Mouse (Mus musculus): Measurements from ENCODE around the gene Tmem235.
"Not testable (repeated sequence)": the region's sequence is repeated elsewhere in the genome, so short reads cannot be mapped to it uniquely, and the experiment has no call there.

The Tmem235 gene

GRCm38 (mm10) chr11:117832086-117832969, 28.2 kb upstream of the Tmem235 start:
- peak; percentile 61 for DNase-seq (ENCODE audit: low read depth, low spot score)

DNA sequence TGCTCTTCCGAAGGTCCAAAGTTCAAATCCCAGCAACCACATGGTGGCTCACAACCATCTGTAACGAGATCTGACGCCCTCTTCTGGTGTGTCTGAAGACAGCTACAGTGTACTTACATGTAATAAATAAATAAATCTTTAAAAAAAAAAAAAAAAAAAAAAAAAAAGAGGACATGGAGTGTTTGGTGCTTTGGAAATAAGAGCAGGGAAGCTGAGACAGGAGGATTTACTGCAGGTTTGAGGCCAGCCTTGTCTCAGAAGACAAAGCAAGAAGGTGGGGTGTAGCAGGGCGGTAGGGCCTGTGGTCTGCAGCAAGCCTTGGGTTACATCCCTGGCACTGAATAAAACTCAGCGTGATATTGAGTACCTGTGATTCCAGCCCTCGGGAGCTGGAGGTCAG, 27.0 kb upstream of the Tmem235 start:
- not testable (repeated sequence) for DNase-seq (ENCODE audit: low read depth, low spot score)

DNA sequence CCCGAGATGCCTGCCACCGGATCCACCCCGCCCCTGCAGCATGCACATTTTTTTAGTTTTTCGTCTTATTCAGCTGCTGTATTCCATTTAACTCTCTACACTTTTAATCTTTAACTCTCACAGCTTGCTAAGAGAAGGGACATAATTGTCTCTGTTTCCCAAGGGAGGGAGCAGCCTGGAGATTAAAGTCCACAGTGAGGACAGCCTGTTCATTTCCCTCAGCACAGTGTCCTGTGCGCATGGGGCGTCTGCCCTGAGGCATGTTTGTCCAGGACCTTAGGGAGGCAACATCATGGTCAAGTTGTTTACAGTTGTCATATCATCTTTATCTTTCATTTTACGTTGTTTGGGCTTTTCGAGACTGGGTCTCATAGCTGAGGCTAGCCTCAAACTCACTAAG, 26.5 kb upstream of the Tmem235 start:
- DNase-seq (ENCODE audit: low read depth, low spot score) = no peak

GRCm38 (mm10) chr11:117836306-117836705, 24.2 kb upstream of the Tmem235 start:
- DNase-seq (ENCODE audit: low read depth, low spot score) = no peak

- DNase-seq (ENCODE audit: low read depth, low spot score) = no peak
Observed at GRCm38 (mm10) chr11:117838572-117838971, 22.0 kb upstream of the Tmem235 start.

GRCm38 (mm10) chr11:117839021-117839420, 21.5 kb upstream of the Tmem235 start:
- DNase-seq (ENCODE audit: low read depth, low spot score) = no peak

- no peak for DNase-seq (ENCODE audit: low read depth, low spot score)
Observed at GRCm38 (mm10) chr11:117840910-117841309, 19.6 kb upstream of the Tmem235 start.

DNA sequence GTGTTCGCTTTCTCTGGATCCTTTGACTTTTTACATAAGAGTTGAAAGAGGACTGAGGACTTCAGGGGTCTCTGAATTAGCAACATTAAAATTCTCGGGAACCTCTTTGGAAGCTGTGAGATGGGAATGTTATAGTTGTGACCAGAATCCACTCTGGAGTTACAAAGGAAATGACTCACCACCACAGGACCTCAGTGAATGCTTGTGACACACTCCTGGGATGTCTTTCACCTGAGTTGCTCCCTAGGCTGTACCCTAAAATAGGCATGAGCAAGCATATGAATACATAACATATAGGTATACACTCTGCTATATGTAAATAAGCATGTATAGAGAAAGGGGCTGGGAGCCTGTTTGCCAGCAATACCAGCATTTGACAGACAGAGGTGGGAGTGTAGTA, 17.1 kb upstream of the Tmem235 start:
- DNase-seq (ENCODE audit: low read depth, low spot score) = peak; percentile 76

- no peak for DNase-seq (ENCODE audit: low read depth, low spot score)
Observed at GRCm38 (mm10) chr11:117844997-117845396, 15.6 kb upstream of the Tmem235 start.

GRCm38 (mm10) chr11:117845651-117846050, 14.9 kb upstream of the Tmem235 start:
- DNase-seq (ENCODE audit: low read depth, low spot score) = no peak

- peak; percentile 78 for DNase-seq (ENCODE audit: low read depth, low spot score)
Observed at GRCm38 (mm10) chr11:117846640-117847039, 13.9 kb upstream of the Tmem235 start.

DNA sequence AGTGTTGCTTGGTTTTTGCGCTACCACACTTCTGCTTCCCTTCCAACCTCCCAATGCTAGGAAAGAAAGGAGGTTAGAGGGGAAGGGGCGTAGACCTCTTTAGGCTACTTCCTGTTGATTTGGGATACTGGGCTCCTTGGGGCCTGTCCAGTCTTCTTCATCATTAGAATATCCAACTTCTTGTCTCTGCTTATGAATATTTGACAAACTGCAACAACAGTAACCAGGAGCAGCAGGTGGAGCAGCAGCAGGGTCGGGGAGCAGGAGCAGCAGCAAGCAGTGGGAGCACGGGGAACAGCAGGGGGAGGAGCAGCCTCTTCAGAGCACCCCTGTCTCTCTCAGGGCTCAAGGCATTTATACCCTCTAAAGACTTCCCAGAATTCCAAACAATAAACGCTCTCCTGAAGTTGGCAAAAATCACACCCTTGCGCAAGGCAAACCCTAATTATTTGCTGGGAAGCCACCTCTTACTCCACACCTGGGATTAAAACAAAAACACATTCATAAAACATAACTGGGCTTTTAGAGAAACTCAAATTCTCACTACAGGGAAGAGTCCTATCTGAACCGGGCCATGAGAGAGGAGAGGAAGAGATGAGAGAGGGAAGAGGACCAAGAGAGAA, 12.8 kb upstream of the Tmem235 start:
- no peak for DNase-seq (ENCODE audit: low read depth, low spot score)

DNA sequence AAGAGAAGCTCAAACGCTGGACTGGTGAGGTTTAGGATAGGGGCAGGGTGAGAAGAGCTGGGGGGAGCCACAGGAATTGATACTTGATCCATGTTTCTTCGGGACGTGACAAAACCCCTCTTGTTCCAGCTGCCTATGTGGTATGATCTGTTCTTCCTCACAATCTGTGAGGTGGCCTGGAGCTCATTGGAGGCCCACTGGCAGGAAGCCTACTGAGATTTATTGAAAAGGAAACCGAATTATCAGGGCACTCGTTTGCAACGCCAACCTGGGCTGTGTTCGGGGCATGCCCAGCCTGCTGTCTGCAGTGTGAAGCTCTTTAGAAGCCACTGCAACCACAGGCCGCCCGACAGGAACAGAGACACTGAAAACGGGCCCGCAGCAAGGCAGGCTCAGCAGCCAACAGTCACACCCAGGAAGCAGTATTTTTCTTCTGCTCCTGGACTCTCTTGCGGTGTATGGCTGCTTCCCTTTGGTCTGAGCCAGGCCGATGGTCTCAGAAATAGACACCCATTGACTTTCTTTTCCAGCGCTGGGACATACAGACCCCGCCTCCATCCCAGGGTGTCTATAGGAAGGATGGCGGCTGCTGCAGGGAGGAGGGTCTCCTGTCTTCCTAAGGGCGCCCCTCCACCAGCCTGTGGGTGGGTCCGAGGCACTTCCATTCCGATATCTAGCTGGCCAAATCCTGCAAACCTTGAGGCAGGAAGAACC, 12.1 kb upstream of the Tmem235 start:
- DNase-seq (ENCODE audit: low read depth, low spot score) = peak; percentile 70

- DNase-seq (ENCODE audit: low read depth, low spot score) = peak; percentile 96
Observed at GRCm38 (mm10) chr11:117848985-117849671, 11.4 kb upstream of the Tmem235 start, which contains the start of gene Birc5. Gene Birc5 (plus strand): TSS chr11:117849251.

- DNase-seq (ENCODE audit: low read depth, low spot score) = no peak
Observed at GRCm38 (mm10) chr11:117852875-117853274, 7.7 kb upstream of the Tmem235 start.

GRCm38 (mm10) chr11:117854241-117854640, 6.3 kb upstream of the Tmem235 start:
- DNase-seq (ENCODE audit: low read depth, low spot score) = no peak

DNA sequence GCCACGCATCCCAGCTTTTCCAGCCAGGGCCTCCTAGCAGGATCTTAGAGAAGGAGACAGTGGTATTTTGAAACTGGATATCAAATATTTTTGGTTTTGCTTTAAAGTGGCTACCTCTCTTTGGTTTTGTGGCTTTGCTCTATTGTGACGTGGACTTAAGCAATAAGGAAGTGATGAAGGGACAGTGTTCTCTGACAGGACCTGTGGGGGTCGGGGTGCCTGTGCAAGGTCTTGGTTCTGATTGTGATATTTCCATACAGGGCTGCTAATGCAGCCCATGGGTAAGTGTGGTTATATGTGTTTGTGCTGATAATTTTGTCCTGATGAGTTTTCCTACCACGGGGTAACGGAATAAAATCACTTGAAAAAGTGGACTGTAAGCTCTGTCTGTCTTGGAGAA, 5.2 kb upstream of the Tmem235 start:
- DNase-seq (ENCODE audit: low read depth, low spot score) = no peak

- no peak for DNase-seq (ENCODE audit: low read depth, low spot score)
Observed at GRCm38 (mm10) chr11:117855975-117856374, 4.6 kb upstream of the Tmem235 start.

GRCm38 (mm10) chr11:117857462-117857861, 3.1 kb upstream of the Tmem235 start:
- no peak for DNase-seq (ENCODE audit: low read depth, low spot score)

DNA sequence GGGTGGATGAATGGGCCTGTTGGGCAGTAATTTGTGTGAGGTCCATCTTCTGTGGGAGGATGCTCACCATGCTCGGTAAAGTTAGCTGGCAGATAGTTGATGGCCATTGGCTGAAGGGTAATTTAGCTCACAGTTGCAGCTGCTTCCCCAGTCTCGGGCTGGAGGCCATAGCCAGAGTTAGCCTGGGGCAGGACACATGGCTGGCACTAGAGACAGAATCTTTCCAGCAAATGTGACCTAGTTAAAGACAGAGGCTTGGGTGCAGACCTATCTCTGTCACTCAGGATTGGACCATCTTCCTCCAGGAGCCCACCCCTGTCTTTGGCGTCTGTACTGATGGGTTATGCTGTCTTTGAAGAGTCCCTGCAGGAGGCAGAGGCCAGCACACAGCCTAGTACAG, 2.2 kb upstream of the Tmem235 start:
- no peak for DNase-seq (ENCODE audit: low read depth, low spot score)

GRCm38 (mm10) chr11:117863174-117863856, 2.8 kb downstream of the Tmem235 start:
- no peak for DNase-seq (ENCODE audit: low read depth, low spot score)
